Mouse (Mus musculus) bone marrow macrophage, adult 2 months (primary cell): ENCODE measurements at regions not wholly inside any gene's neighbourhood (a gene's known extent, or its start where the extent isn't known, plus 50 kb on each side); places are given as distances from the start of the nearest gene placed in this dataset.

Source experiments
- CTCF ChIP-seq: IDR thresholded peaks from 2 replicates; pipeline ENCODE4 v1.5.1; 2012; ENCODE audit warnings: low read depth, mild to moderate bottlenecking, low read length, moderate library complexity
- POLR2A ChIP-seq: IDR thresholded peaks from 2 replicates; pipeline ENCODE4 v1.6.1; 2012; ENCODE audit warnings: mild to moderate bottlenecking, low read depth, low read length, borderline replicate concordance

- TF ChIP-seq POLR2A (no peak), CTCF (no peak)
Observed at GRCm38 (mm10) chr1:35348294-35348693, 498.5 kb downstream of the Plekhb2 start.
